Mouse (Mus musculus) neural tube, embryonic 15.5 days (tissue): Measurements from ENCODE around the gene Arhgap28. TPM values are rescaled to one million over a fixed set of nuclear protein-coding genes. Genes with fewer than 3 reads are reported as not detected.

Experiments
- ATAC-seq: fragments of 200-750 bp; cut with Nextera tagmentation; 2 replicates; pipeline ENCODE4 v1.8.0; 2017; ENCODE audit warnings: mild to moderate bottlenecking, moderate TSS enrichment, moderate library complexity; ENCODE audit not compliant: low FRiP score
- H3K27ac ChIP-seq: fragments of 300-500 bp; sonication (generic); replicated peaks from 2 replicates; pipeline ENCODE4 v1.5.1; 2015; ENCODE audit warnings: mild to moderate bottlenecking, inconsistent platforms
- H3K27me3 ChIP-seq: fragments of 300-500 bp; sonication (generic); replicated peaks from 2 replicates; pipeline ENCODE4 v1.6.1; 2015; ENCODE audit warnings: inconsistent platforms
- H3K36me3 ChIP-seq: fragments of 300-500 bp; sonication (generic); 2 replicates; pipeline ENCODE4 v1.6.1; 2015; ENCODE audit warnings: inconsistent platforms
- H3K4me1 ChIP-seq: fragments of 300-500 bp; sonication (generic); 2 replicates; pipeline ENCODE4 v1.6.1; 2015; ENCODE audit warnings: inconsistent platforms
- H3K4me2 ChIP-seq: fragments of 300-500 bp; sonication (generic); 2 replicates; pipeline ENCODE4 v1.6.1; 2015; ENCODE audit warnings: inconsistent platforms, mild to moderate bottlenecking, moderate library complexity
- H3K4me3 ChIP-seq: fragments of 300-500 bp; sonication (generic); replicated peaks from 2 replicates; pipeline ENCODE4 v1.5.1; 2015; ENCODE audit warnings: mild to moderate bottlenecking, inconsistent platforms
- H3K9ac ChIP-seq: fragments of 300-500 bp; sonication (generic); replicated peaks from 2 replicates; pipeline ENCODE4 v1.6.1; 2015; ENCODE audit warnings: mild to moderate bottlenecking, inconsistent platforms
- H3K9me3 ChIP-seq: fragments of 300-500 bp; sonication (generic); replicated peaks from 2 replicates; pipeline ENCODE4 v1.6.1; 2016; ENCODE audit warnings: inconsistent platforms
- WGBS: fragments of 180-500 bp; shearing (Covaris S2); methylation state at CpG from one replicate; pipeline ENCODE4 v1.1.7; 2015; ENCODE audit warnings: mixed read lengths; 5-methylcytosine and 5-hydroxymethylcytosine counted together
- polyA plus RNA-seq: library from polyadenylated mRNA; unstranded; fragments of >200 nt; fragmentation: Nextera tagmentation; extraction: Ambion mirVana; gene quantifications from 2 replicates; pipeline ENCODE4 v1.2.1, GENCODE M21; 2015

Gene Arhgap28
- polyA plus RNA-seq, 1 experiment from 2014 or later = 8.9 TPM

DNA sequence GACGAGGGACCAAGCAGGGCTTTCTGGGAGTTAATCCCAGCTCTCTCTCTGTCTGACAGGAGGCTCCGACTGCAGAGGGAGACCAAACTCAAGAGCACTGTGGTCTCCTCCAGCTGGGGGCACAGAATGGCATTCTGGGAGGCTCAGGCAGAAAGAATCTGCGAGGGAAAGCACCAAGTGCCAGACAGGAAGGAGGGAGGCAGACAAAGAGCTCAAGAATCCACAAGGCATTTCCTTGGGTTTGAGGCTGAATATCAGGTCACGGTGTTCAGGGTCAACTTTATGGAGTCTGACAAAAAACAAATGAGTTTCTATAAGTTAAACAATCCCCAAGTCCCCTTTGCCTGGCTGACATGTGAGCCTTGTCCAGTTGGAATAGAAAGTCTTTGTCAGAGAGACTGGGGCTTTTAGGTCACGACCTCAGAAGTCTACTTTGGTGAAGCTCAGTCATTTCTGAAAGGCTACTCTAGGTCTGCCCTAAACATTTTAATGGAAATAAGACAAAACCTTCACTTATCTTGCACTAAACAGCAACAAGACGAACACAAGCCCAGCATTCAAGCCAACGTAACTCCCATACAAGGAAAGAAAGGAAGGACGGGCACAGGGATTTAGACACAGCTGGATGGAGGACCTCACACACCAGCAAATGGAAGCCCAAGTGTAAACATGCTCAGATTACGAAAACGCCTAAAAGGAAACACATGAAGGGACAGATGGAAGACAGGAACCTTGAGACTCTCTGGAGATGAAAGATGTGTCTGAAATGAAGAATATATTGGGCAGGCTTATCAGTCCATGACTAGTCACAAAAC, 47.8 kb downstream of the Arhgap28 start:
- H3K9me3 ChIP-seq = no peaks in the 10 kb centered on the region
- no peaks in the 10 kb centered on the region for H3K27me3 ChIP-seq
- ATAC-seq = no peak
- H3K9ac ChIP-seq = no peak overlapping the region
- H3K4me3 ChIP-seq = no peak overlapping the region
- H3K4me2 ChIP-seq = no peak overlapping the region
- H3K4me1 ChIP-seq = 0 out of 2 replicates have a peak, but pooled peaks cover 7% of the 10 kb centered on the region
- no peaks in the 10 kb centered on the region for H3K36me3 ChIP-seq
- 39% methylated on average over 10 of the region's 10 CpGs for WGBS
- H3K27ac ChIP-seq = no peak overlapping the region

GRCm38 (mm10) chr17:67954961-67955360, 49.0 kb downstream of the Arhgap28 start:
- Histone ChIP-seq H3K4me3 (no peak overlapping the region), H3K9me3 (no peaks in the 10 kb centered on the region), H3K4me1 (0 out of 2 replicates have a peak, but pooled peaks cover 7% of the 10 kb centered on the region), H3K36me3 (no peaks in the 10 kb centered on the region), H3K27ac (no peak overlapping the region), H3K4me2 (no peak overlapping the region), H3K27me3 (no peaks in the 10 kb centered on the region), H3K9ac (no peak overlapping the region)
- ATAC-seq = no peak
- WGBS = 86% methylated on average over 5 of the region's 5 CpGs

DNA sequence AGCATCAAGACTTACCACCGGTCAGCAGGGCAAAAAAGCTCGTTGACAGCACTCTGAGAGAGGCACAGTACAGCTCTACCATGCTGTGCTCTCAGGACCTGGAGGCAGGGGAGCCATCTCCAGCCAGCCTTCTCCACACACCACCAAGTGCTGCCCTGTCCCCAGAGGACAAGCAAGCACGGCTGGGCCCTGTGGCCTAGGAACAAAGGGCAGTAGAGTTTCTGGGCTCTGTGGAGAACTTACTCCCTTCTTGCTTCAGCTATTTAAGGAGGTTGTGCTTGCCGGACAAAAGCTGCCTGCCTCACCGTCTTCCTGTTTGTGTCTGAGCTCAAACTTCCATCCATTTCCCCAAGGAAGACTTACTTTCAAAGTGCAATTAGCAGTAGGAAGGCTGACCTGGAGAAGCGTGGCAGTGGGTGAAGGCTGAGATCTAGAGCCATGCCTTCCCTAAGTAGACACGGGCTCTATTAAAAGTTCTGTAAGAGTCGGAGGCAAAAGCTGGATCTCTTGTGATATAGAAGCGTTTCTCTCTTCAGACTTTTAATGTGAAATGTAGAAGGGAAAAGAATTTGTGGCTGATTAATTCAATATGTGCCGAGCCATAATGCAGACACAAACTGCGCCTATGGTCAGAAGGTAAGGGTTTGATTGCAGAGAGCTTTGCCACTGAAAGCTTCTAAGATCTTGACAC, 53.3 kb downstream of the Arhgap28 start:
- Histone ChIP-seq H3K27ac (peak overlapping the region; percentile 42; the same call in 1 of the 2 replicates), H3K4me2 (peak overlapping the region; percentile 31), H3K27me3 (no peaks in the 10 kb centered on the region), H3K4me1 (0 out of 2 replicates have a peak, but pooled peaks cover 7% of the 10 kb centered on the region), H3K9ac (no peak overlapping the region), H3K9me3 (no peaks in the 10 kb centered on the region), H3K4me3 (0 out of 2 replicates have a peak overlapping the region, but pooled peaks have one; percentile 1), H3K36me3 (no peaks in the 10 kb centered on the region)
- no peak for ATAC-seq
- 65% methylated on average over 11 of the region's 11 CpGs for WGBS

DNA sequence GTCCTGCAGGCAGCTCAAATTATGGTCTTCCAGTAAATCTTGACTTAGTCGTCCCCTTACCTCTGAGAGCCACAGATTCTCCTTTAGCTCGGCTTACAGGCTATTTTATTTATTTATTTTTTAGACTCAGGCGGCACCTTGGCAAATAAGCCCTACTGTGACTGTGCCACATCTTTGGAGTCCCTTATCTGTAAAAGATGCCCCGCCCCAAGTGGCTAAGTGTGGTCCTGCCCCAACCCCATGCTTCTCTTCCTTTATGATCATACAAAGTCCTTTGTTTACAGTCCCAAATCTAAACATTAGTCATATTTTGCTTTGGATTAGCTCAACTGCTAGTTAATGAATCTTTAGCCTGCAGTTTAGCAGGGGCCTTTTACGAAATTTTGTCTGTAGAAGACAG, 55.3 kb downstream of the Arhgap28 start:
- H3K27me3 ChIP-seq = no peaks in the 10 kb centered on the region
- H3K9me3 ChIP-seq = no peaks in the 10 kb centered on the region
- H3K36me3 ChIP-seq = no peaks in the 10 kb centered on the region
- no peak overlapping the region for H3K9ac ChIP-seq
- 0 out of 2 replicates have a peak, but pooled peaks cover 1% of the 10 kb centered on the region for H3K4me1 ChIP-seq
- no peak overlapping the region for H3K4me2 ChIP-seq
- H3K4me3 ChIP-seq = no peak overlapping the region
- 77% methylated on average over 5 of the region's 5 CpGs for WGBS
- ATAC-seq = no peak
- H3K27ac ChIP-seq = no peak overlapping the region

GRCm38 (mm10) chr17:67945453-67945852, 58.5 kb downstream of the Arhgap28 start:
- no peak overlapping the region for H3K4me2 ChIP-seq
- no peak for ATAC-seq
- no peak overlapping the region for H3K9ac ChIP-seq
- H3K4me1 ChIP-seq = no peaks in the 10 kb centered on the region
- H3K36me3 ChIP-seq = no peaks in the 10 kb centered on the region
- H3K4me3 ChIP-seq = no peak overlapping the region
- no peaks in the 10 kb centered on the region for H3K9me3 ChIP-seq
- no peaks in the 10 kb centered on the region for H3K27me3 ChIP-seq
- H3K27ac ChIP-seq = no peak overlapping the region
- WGBS = 80% methylated on average over 7 of the region's 7 CpGs

- no peak for ATAC-seq
- H3K9me3 ChIP-seq = no peaks in the 10 kb centered on the region
- WGBS = 80% methylated on average over 7 of the region's 7 CpGs
- H3K27ac ChIP-seq = no peak overlapping the region
- no peaks in the 10 kb centered on the region for H3K27me3 ChIP-seq
- H3K9ac ChIP-seq = no peak overlapping the region
- H3K4me3 ChIP-seq = no peak overlapping the region
- H3K36me3 ChIP-seq = no peaks in the 10 kb centered on the region
- H3K4me1 ChIP-seq = no peaks in the 10 kb centered on the region
- H3K4me2 ChIP-seq = no peak overlapping the region
Measured at GRCm38 (mm10) chr17:67944256-67944655, 59.7 kb downstream of the Arhgap28 start.

DNA sequence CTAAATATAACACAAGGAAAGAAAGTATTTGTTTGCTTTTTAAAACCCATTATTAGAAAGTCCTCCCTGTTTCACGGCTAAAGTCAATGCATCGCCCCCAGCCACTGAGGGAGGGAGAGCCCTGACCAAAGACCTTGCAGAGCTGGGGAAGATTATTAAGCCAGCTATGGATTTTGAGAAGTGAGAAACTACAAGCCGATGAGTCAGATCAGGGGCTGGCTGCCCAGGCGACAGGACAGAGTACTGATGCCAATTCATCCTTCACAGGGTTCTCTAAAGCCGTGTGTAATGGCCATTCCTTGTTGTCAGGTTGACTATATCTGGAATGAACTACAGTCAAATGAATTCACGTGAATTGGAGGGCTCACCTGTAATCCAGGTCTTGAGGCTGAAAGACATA, 62.9 kb downstream of the Arhgap28 start:
- Histone ChIP-seq H3K9ac (no peak overlapping the region), H3K27me3 (no peaks in the 10 kb centered on the region), H3K4me3 (no peak overlapping the region), H3K36me3 (no peaks in the 10 kb centered on the region), H3K27ac (no peak overlapping the region), H3K4me2 (no peak overlapping the region), H3K4me1 (no peaks in the 10 kb centered on the region), H3K9me3 (no peaks in the 10 kb centered on the region)
- WGBS = 92% methylated on average over 6 of the region's 6 CpGs
- no peak for ATAC-seq

DNA sequence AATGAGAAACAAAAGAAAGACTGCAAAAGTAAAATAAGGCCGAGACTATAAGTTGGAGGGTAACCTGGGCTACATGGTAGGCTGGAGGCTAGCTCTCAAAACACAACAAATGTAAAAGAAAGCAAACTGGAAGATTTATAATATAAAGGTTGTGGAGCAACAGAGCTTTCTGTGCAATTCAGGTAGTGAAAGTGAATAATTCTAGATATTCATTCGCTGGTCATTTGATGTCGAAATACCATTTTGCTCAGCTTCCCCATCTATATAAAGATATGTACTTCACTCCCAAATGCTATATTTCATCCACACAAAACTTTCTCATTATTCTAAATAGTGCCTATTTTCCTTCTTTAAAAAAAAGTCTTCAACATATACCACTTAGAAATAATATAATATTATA, 66.9 kb downstream of the Arhgap28 start:
- ATAC-seq = no peak
- no peaks in the 10 kb centered on the region for H3K9me3 ChIP-seq
- H3K4me3 ChIP-seq = no peak overlapping the region
- H3K4me1 ChIP-seq = no peaks in the 10 kb centered on the region
- no peaks in the 10 kb centered on the region for H3K36me3 ChIP-seq
- H3K27me3 ChIP-seq = no peaks in the 10 kb centered on the region
- H3K4me2 ChIP-seq = no peak overlapping the region
- no peak overlapping the region for H3K27ac ChIP-seq
- WGBS = 94% methylated on average over 3 of the region's 3 CpGs
- no peak overlapping the region for H3K9ac ChIP-seq

DNA sequence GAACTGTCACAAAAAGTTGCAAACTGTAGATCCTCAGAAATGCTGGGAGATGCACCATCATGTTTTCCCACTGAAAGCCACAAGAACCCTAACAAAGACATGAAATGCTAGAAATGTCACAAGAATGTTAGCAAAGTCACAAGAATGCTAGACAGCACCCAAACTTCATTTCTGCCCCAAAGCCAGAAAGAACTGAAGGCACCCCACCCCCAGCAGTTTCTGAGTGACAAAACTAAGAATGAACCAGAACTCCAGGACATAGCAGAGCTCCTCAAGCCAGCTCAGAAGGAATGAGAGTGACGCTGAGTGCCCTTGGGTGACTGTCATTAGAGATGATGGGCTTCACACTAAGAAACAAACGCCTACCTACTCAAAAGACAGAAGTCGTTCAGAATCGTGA, 68.4 kb downstream of the Arhgap28 start:
- Histone ChIP-seq H3K27me3 (no peaks in the 10 kb centered on the region), H3K9ac (no peak overlapping the region), H3K4me3 (no peak overlapping the region), H3K9me3 (no peaks in the 10 kb centered on the region), H3K27ac (no peak overlapping the region), H3K4me1 (no peaks in the 10 kb centered on the region), H3K4me2 (no peak overlapping the region), H3K36me3 (no peaks in the 10 kb centered on the region)
- ATAC-seq = no peak
- 77% methylated on average over 4 of the region's 4 CpGs for WGBS

- no peak overlapping the region for H3K9ac ChIP-seq
- H3K4me2 ChIP-seq = no peak overlapping the region
- H3K36me3 ChIP-seq = no peaks in the 10 kb centered on the region
- no peaks in the 10 kb centered on the region for H3K27me3 ChIP-seq
- 74% methylated on average over 6 of the region's 6 CpGs for WGBS
- no peak overlapping the region for H3K4me3 ChIP-seq
- no peak for ATAC-seq
- H3K4me1 ChIP-seq = no peaks in the 10 kb centered on the region
- no peak overlapping the region for H3K27ac ChIP-seq
- H3K9me3 ChIP-seq = no peaks in the 10 kb centered on the region
Measured at GRCm38 (mm10) chr17:67931396-67931795, 72.5 kb downstream of the Arhgap28 start.

DNA sequence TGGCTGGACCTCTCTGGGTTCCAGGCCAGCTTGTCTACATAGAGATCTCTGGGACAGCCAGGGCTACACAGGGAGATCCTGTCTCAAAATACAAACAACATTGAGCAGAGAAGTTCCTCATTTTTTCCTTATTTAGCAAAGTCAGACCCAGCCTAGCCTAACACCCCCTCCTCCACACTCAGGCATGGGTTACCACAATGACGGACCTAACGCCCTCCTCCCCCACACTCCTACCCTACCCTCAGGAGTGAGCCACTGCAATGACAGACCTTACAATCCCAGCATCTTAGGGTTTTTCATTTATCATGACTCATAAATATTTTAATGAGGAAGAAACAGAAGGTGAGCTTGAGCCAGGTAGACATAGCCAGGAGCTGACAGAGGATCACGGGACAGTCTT, 73.0 kb downstream of the Arhgap28 start:
- WGBS = 89% methylated on average over 3 of the region's 3 CpGs
- H3K27ac ChIP-seq = no peak overlapping the region

GRCm38 (mm10) chr17:67930467-67930866, 73.5 kb downstream of the Arhgap28 start:
- WGBS = 86% methylated on average over 3 of the region's 3 CpGs
- H3K9ac ChIP-seq = no peak overlapping the region
- H3K4me2 ChIP-seq = no peak overlapping the region
- H3K36me3 ChIP-seq = no peaks in the 10 kb centered on the region
- no peaks in the 10 kb centered on the region for H3K27me3 ChIP-seq
- no peaks in the 10 kb centered on the region for H3K4me1 ChIP-seq
- no peaks in the 10 kb centered on the region for H3K9me3 ChIP-seq
- no peak overlapping the region for H3K27ac ChIP-seq
- H3K4me3 ChIP-seq = no peak overlapping the region
- ATAC-seq = no peak

More for the DNA sequence above, 73.0 kb downstream of the Arhgap28 start:
- no peak overlapping the region for H3K4me3 ChIP-seq
- H3K4me2 ChIP-seq = no peak overlapping the region
- no peaks in the 10 kb centered on the region for H3K27me3 ChIP-seq
- H3K9me3 ChIP-seq = no peaks in the 10 kb centered on the region
- H3K4me1 ChIP-seq = no peaks in the 10 kb centered on the region
- ATAC-seq = no peak
- no peaks in the 10 kb centered on the region for H3K36me3 ChIP-seq
- H3K9ac ChIP-seq = no peak overlapping the region
